Mouse (Mus musculus) lung, embryonic 16.5 days (tissue): ENCODE measurements around the gene Nxpe5. TPM values are rescaled to one million over a fixed set of nuclear protein-coding genes. Genes with fewer than 3 reads are reported as not detected.

Experiments used
- ATAC-seq: fragments of 200-750 bp; cut with Nextera tagmentation; 2 replicates; pipeline ENCODE4 v1.8.0; 2017; ENCODE audit warnings: low read depth, mild to moderate bottlenecking, moderate library complexity
- H3K27ac ChIP-seq: fragments of 300-500 bp; sonication (generic); 2 replicates; pipeline ENCODE4 v1.5.1; 2014; ENCODE audit warnings: mild to moderate bottlenecking, control low read depth, low read length
- H3K27me3 ChIP-seq: fragments of 300-500 bp; sonication (generic); 2 replicates; pipeline ENCODE4 v1.6.1; 2014; ENCODE audit warnings: low read depth, low read length, mixed read lengths; ENCODE audit not compliant: control insufficient read depth, insufficient read depth
- H3K36me3 ChIP-seq: fragments of 300-500 bp; sonication (generic); 2 replicates; pipeline ENCODE4 v1.6.1; 2014; ENCODE audit warnings: low read length; ENCODE audit not compliant: control insufficient read depth, insufficient read depth
- H3K4me1 ChIP-seq: fragments of 300-500 bp; sonication (generic); replicated peaks from 2 replicates; pipeline ENCODE4 v1.6.1; 2014; ENCODE audit warnings: low read length, mixed read lengths; ENCODE audit not compliant: control insufficient read depth, insufficient read depth
- H3K4me2 ChIP-seq: fragments of 300-500 bp; sonication (generic); 2 replicates; pipeline ENCODE4 v1.6.1; 2014; ENCODE audit warnings: low read depth, low read length, control low read depth
- H3K4me3 ChIP-seq: fragments of 300-500 bp; sonication (generic); 2 replicates; pipeline ENCODE4 v1.5.1; 2014; ENCODE audit warnings: mild to moderate bottlenecking, low read length, control low read depth
- H3K9ac ChIP-seq: fragments of 300-500 bp; sonication (generic); 2 replicates; pipeline ENCODE4 v1.6.1; 2014; ENCODE audit warnings: low read length, control low read depth
- H3K9me3 ChIP-seq: fragments of 300-500 bp; sonication (generic); 2 replicates; pipeline ENCODE4 v1.6.1; 2016; ENCODE audit warnings: low read length; ENCODE audit not compliant: control insufficient read depth
- WGBS: fragments of 180-500 bp; shearing (Covaris S2); extraction: QIAGEN DNeasy Blood & Tissue Kit; methylation state at CpG from one replicate; pipeline ENCODE4 v1.1.7; 2014; 5-methylcytosine and 5-hydroxymethylcytosine counted together
- polyA plus RNA-seq: library from polyadenylated mRNA; unstranded; fragments of >200 nt; fragmentation: Nextera tagmentation; extraction: Ambion mirVana; gene quantifications from 2 replicates; pipeline ENCODE4 v1.2.1, GENCODE M21; 2015

The Nxpe5 gene
- polyA plus RNA-seq = not detected in 2 replicates

DNA sequence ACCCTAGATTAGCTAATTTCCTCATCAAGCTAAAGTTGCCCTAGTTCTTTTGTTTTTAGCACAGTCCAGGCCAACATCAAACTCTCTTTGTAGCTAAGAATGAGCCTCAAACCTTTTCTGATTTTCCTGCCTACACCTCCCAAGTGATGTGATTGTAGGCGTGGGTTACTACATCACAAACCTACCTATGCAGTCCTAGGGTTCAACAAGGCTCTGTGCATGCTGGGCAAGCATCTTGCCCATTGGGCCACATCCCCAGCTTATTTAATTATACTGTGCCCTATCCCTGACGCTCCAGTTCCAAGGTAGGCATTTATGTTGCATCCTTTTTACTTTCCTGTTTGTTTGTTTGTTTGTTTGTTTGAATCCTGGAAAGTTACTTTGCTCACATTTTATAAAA is at the start of gene Nxpe5:
Gene Nxpe5, plus strand, starts transcription at position 199 of the 400 bp plus-strand sequence.
- no peak for ATAC-seq
- H3K4me1 ChIP-seq = no peaks in the 10 kb centered on the region
- H3K9me3 ChIP-seq = no peaks in the 10 kb centered on the region
- H3K36me3 ChIP-seq = no peaks in the 10 kb centered on the region
- H3K9ac ChIP-seq = no peak within 1 kb of the TSS
- H3K27ac ChIP-seq = no peak within 1 kb of the TSS
- 53% methylated on average over 2 of the region's 2 CpGs for WGBS
- H3K4me3 ChIP-seq = no peak within 1 kb of the TSS
- no peaks in the 10 kb centered on the region for H3K27me3 ChIP-seq
- no peak within 1 kb of the TSS for H3K4me2 ChIP-seq

DNA sequence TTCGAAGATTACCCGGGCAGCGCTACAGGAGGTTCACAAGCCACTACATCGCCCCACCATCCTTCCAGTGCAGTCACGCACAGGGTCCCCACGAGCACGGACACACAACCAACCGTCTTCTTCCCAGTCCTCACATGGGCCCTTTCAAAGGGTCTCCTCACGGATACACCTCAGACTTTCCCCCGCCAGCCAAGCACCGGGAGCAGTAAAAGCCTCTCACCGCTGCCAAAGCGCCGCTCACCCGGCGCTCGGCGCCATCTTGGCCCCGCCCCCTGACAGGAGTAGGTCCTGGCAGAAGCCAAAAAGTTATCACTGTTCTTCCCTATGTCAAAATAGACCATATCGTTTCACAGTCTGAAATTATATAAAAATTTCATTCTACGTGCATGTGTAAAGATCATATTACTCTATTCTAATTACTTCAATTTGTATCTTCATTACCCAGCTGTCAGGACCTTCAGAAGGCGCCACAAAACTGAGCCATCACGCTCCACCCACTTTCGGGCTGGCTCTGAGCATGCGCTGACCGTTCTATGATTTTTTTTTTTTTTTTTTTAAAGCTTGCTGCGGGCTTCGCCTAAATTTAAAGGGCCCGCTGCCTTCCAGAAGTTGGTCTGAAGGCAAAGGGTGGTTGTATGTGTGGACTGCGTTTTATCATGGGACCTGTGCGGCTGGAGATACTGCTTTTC is 38.6 kb upstream of the Nxpe5 start, which contains the start of the genes Taf6 and Cnpy4:
Gene Taf6, minus strand, starts transcription at position 502 of the 689 bp plus-strand sequence.
Gene Cnpy4, plus strand, starts transcription at position 536 of the 689 bp plus-strand sequence.
- H3K27me3 ChIP-seq = no peaks in the 10 kb centered on the region
- H3K4me3 ChIP-seq = peak within 1 kb of the TSS; percentile 84
- H3K27ac ChIP-seq = peak within 1 kb of the TSS; percentile 47
- no peaks in the 10 kb centered on the region for H3K9me3 ChIP-seq
- H3K9ac ChIP-seq = peak within 1 kb of the TSS; percentile 76
- peaks cover 10% of the 10 kb centered on the region for H3K36me3 ChIP-seq
- ATAC-seq = peak; percentile 90
- 0% methylated on average over 31 of the region's 31 CpGs for WGBS
- H3K4me1 ChIP-seq = peaks cover 14% of the 10 kb centered on the region
- H3K4me2 ChIP-seq = peak within 1 kb of the TSS; percentile 68

DNA sequence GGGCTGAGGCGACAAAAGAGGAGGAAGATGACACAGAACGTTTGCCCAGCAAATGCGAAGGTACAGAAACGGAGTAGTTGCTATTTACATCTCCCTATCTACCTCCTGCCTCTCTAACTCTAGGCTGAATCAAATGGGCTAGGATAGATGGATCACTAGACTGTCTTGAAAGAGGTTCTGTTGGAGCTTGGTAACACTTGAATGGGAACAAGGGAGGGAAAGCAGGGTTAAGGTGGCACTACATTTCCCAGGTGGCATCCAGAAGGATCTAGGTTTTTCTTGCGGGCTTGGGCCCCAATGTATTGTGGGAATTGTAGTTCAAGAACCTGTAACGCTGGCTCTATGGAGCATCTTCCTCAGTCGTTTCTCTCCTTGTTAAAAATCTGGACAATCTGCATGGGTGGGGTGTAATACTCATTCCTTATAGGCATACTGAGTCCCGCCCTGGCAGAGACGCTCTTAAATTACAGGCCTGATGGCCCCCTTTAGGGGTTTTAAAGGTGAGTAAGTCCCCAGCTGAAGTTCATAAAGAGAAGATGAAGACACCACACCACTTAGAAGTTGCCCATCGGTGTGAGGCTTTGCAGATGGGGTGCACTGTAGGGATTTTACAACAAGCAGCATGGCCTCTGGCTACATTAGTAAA is 37.9 kb upstream of the Nxpe5 start:
- Histone ChIP-seq H3K9me3 (no peaks in the 10 kb centered on the region), H3K9ac (peak overlapping the region; percentile 76), H3K27me3 (no peaks in the 10 kb centered on the region), H3K4me3 (peak overlapping the region; percentile 84), H3K4me1 (peaks cover 14% of the 10 kb centered on the region), H3K27ac (peak overlapping the region; percentile 47), H3K4me2 (peak overlapping the region; percentile 68), H3K36me3 (peaks cover 5% of the 10 kb centered on the region)
- 0% methylated on average over 10 of the region's 10 CpGs for WGBS
- peak; percentile 87 for ATAC-seq

DNA sequence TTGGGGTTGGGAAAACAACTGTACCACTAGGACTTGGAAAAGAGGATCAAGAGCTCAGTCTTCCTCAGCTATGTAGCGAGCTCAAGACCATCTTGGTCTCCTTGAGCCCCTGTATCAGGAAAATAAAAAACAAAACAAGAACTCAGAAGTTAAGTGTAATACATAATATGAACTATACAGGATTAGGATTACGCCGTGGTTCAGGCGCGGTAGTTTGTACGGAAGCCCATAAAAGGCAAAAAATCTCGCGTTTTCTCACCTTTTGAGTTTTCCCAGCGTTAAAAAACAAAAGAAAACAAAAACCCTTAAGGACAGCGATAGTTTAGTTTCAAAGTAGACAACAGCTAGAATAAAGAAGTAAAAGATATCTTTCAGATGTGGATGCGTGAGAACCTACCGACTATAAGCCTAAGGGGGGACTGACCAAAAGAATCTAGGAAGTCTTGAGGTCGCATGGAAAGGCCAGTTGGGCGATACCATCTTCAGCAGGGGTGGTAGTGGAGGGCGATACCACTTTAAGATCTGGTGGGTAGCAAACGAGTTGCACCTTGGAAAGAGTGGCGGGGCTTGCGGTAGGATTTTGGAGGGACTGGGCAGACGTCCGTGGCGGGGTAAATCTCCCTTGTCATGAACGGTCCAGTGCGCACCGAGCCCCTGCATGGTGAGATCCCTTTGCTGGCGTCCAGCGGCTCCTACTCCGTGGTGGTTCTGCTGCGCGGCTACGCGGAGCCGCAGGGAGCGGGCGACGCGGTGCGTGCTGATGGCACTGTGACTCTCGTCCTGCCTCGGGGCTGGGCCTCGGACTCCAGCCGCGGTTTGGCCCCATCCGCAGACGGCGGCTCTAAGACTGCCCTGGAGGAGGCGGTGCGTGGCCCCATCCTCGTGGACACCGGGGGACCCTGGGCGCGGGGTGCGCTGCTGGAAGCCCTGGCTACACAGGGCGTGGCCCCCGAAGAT is 31.6 kb upstream of the Nxpe5 start, which contains the start of gene Mblac1:
Gene Mblac1, plus strand, starts transcription at position 544 of the 957 bp plus-strand sequence.
- Histone ChIP-seq H3K9me3 (no peaks in the 10 kb centered on the region), H3K4me2 (peak within 1 kb of the TSS; percentile 97), H3K27ac (peak within 1 kb of the TSS; percentile 91), H3K36me3 (no peaks in the 10 kb centered on the region), H3K9ac (peak within 1 kb of the TSS; percentile 89), H3K4me3 (peak within 1 kb of the TSS; percentile 68), H3K27me3 (no peaks in the 10 kb centered on the region), H3K4me1 (peaks cover 3% of the 10 kb centered on the region)
- ATAC-seq = peak; percentile 88
- WGBS = 6% methylated on average over 54 of the region's 54 CpGs

DNA sequence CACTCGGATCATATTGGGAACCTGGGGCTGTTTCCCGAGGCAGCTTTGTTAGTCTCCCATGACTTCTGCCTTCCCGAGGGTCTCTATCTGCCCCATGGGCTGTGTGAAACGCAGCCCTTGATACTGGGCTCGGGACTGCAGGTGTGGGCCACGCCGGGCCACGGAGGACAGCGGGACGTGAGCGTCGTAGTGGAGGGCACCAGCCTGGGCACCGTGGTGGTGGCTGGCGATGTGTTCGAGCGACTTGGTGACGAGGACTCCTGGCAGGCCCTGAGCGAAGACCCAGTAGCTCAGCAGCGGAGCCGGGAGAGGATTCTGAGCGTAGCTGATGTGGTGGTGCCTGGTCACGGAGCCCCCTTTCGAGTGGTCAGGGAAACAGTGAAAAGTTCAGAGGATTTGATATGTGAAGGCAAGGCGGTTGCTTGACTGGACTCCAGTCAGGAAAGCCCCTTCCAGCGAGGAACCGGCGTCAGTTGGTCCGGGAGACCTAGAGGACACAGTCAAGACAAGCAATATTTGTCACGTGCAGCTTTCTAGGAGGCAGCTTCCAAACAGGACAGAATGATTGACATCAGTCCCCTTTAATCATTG is 30.8 kb upstream of the Nxpe5 start:
- peak; percentile 67 for ATAC-seq
- Histone ChIP-seq H3K4me1 (peaks cover 3% of the 10 kb centered on the region), H3K4me2 (peak overlapping the region; percentile 97), H3K36me3 (no peaks in the 10 kb centered on the region), H3K4me3 (peak overlapping the region; percentile 68), H3K9me3 (no peaks in the 10 kb centered on the region), H3K27me3 (no peaks in the 10 kb centered on the region), H3K27ac (peak overlapping the region; percentile 91), H3K9ac (peak overlapping the region; percentile 89)
- under 1% methylated on average over 29 of the region's 29 CpGs for WGBS

DNA sequence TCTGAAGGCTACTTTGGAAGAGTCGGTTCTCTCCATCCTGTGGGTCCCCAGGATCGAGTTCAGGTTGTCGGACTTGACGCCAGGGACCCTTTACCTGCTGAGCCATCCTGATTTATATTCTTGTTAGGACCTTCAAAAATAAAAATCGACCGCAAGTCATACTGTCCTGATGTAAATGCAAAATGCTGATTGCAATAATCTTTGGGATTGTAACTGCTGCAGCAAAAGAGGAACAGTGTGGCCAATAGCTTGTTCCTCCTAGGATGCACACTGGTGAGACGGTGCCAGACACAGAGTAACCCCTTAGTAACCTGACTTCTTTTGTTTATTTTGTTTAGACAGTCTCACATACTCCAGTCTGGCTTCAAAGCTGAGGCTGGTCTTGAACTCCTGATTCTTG is 30.2 kb upstream of the Nxpe5 start:
- Histone ChIP-seq H3K4me2 (peak overlapping the region; percentile 97), H3K4me3 (no peak overlapping the region), H3K9ac (no peak overlapping the region), H3K36me3 (no peaks in the 10 kb centered on the region), H3K4me1 (peaks cover 3% of the 10 kb centered on the region), H3K27ac (no peak overlapping the region), H3K9me3 (no peaks in the 10 kb centered on the region), H3K27me3 (no peaks in the 10 kb centered on the region)
- ATAC-seq = no peak
- WGBS = 58% methylated on average over 7 of the region's 7 CpGs

DNA sequence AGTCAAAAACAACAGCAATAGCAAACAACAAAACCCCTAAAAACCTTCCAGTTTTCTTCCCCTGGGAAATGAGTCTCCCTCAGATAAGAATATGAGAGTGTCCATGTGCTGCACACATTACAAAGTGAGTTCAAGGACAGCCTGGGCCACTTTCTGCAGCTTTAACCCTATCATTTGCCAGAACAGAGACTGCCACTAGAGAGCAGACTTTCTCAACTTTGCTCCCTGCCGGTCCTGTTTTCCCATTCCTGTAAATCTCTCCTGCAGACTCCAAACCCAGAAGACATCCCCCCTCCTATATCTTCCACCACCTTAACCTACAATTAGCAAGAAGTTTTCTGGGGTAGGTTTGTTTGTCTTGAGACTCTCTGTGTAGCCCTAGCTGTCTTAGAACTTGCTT is 26.1 kb upstream of the Nxpe5 start:
- H3K4me2 ChIP-seq = no peak overlapping the region
- H3K27ac ChIP-seq = no peak overlapping the region
- ATAC-seq = no peak
- H3K4me3 ChIP-seq = no peak overlapping the region
- H3K9ac ChIP-seq = no peak overlapping the region
- H3K4me1 ChIP-seq = peaks cover 3% of the 10 kb centered on the region
- WGBS = 5% methylated on average over 1 of the region's 1 CpGs
- no peaks in the 10 kb centered on the region for H3K36me3 ChIP-seq
- no peaks in the 10 kb centered on the region for H3K27me3 ChIP-seq
- H3K9me3 ChIP-seq = no peaks in the 10 kb centered on the region

DNA sequence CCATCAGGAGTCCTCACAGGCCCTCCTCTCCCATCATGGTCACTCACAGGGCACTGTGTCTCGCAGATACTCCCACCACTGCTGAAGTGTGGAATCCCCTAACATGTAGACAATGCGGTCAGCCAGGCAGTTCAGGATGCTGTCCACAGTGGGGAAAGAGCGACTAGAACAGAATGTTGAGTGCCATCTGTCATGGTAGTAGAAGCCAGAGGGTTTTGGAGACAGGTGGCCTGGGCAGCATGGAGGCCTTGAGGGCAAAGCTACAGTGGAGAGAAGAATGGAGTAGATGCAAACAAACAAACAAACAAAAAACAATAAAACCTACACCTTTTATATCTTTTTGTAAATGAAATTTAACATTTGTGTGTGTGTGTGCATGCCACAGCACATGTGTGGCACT is 23.6 kb upstream of the Nxpe5 start:
- WGBS = 83% methylated on average over 3 of the region's 3 CpGs

More for the DNA sequence above, 23.6 kb upstream of the Nxpe5 start:
- no peak overlapping the region for H3K27ac ChIP-seq
- H3K27me3 ChIP-seq = no peaks in the 10 kb centered on the region
- H3K4me2 ChIP-seq = no peak overlapping the region
- H3K4me3 ChIP-seq = no peak overlapping the region
- ATAC-seq = no peak
- H3K9me3 ChIP-seq = 0 out of 2 replicates have a peak, but pooled peaks cover 3% of the 10 kb centered on the region
- H3K4me1 ChIP-seq = no peaks in the 10 kb centered on the region
- H3K36me3 ChIP-seq = no peaks in the 10 kb centered on the region
- H3K9ac ChIP-seq = no peak overlapping the region
